Mouse (Mus musculus): ENCODE results near the gene Cldn13. TPM values are rescaled to one million over a fixed set of nuclear protein-coding genes. Genes with fewer than 3 reads are reported as not detected.

The Cldn13 gene
- polyA plus RNA-seq, 1 experiment from 2014 or later: 1.3 TPM

- Histone ChIP-seq H3K4me2 (no peak overlapping the region), H3K27ac (no peak overlapping the region), H3K4me1 (no peaks in the 10 kb centered on the region), H3K27me3 (0 out of 2 replicates have a peak, but pooled peaks cover 2% of the 10 kb centered on the region), H3K9me3 (no peaks in the 10 kb centered on the region), H3K4me3 (no peak overlapping the region), H3K9ac (no peak overlapping the region), H3K36me3 (no peaks in the 10 kb centered on the region)
- WGBS: 89% methylated on average over 4 of the region's 4 CpGs
- no peak for ATAC-seq (ENCODE audit: insufficient number of reproducible peaks, low FRiP score, low TSS enrichment, low read depth)
Measured at GRCm38 (mm10) chr5:134913753-134914152, 1.6 kb downstream of the Cldn13 start.

GRCm38 (mm10) chr5:134913352-134913751 lies 2.0 kb downstream of the Cldn13 start:
- H3K27me3 ChIP-seq: 0 out of 2 replicates have a peak, but pooled peaks cover 2% of the 10 kb centered on the region
- no peak overlapping the region for H3K4me3 ChIP-seq
- no peaks in the 10 kb centered on the region for H3K36me3 ChIP-seq
- ATAC-seq (ENCODE audit: insufficient number of reproducible peaks, low FRiP score, low TSS enrichment, low read depth): no peak
- no peaks in the 10 kb centered on the region for H3K4me1 ChIP-seq
- WGBS: 73% methylated on average over 3 of the region's 3 CpGs
- H3K9me3 ChIP-seq: no peaks in the 10 kb centered on the region
- H3K9ac ChIP-seq: no peak overlapping the region
- H3K4me2 ChIP-seq: no peak overlapping the region
- no peak overlapping the region for H3K27ac ChIP-seq

GRCm38 (mm10) chr5:134911901-134912300 lies 3.4 kb downstream of the Cldn13 start:
- Histone ChIP-seq H3K9me3 (no peaks in the 10 kb centered on the region), H3K4me3 (no peak overlapping the region), H3K27ac (no peak overlapping the region), H3K27me3 (0 out of 2 replicates have a peak, but pooled peaks cover 2% of the 10 kb centered on the region), H3K4me1 (0 out of 2 replicates have a peak, but pooled peaks cover 6% of the 10 kb centered on the region), H3K36me3 (no peaks in the 10 kb centered on the region), H3K4me2 (no peak overlapping the region), H3K9ac (no peak overlapping the region)
- ATAC-seq (ENCODE audit: insufficient number of reproducible peaks, low FRiP score, low TSS enrichment, low read depth): no peak
- WGBS: 85% methylated on average over 2 of the region's 2 CpGs

GRCm38 (mm10) chr5:134907135-134907534 lies 8.2 kb downstream of the Cldn13 start:
- no peak overlapping the region for H3K9ac ChIP-seq
- no peaks in the 10 kb centered on the region for H3K9me3 ChIP-seq
- no peak overlapping the region for H3K27ac ChIP-seq
- ATAC-seq (ENCODE audit: insufficient number of reproducible peaks, low FRiP score, low TSS enrichment, low read depth): peak; percentile 48
- 0 out of 2 replicates have a peak, but pooled peaks cover 2% of the 10 kb centered on the region for H3K27me3 ChIP-seq
- WGBS: under 1% methylated on average over 13 of the region's 13 CpGs
- no peak overlapping the region for H3K4me2 ChIP-seq
- 0 out of 2 replicates have a peak, but pooled peaks cover 9% of the 10 kb centered on the region for H3K4me1 ChIP-seq
- H3K36me3 ChIP-seq: no peaks in the 10 kb centered on the region
- H3K4me3 ChIP-seq: no peak overlapping the region

GRCm38 (mm10) chr5:134906633-134907032 lies 8.7 kb downstream of the Cldn13 start, which contains the start of gene Tmem270:
Gene Tmem270, minus strand, starts transcription at chr5:134906733.
- Histone ChIP-seq H3K36me3 (no peaks in the 10 kb centered on the region), H3K9me3 (no peaks in the 10 kb centered on the region), H3K9ac (no peak within 1 kb of the TSS), H3K27me3 (0 out of 2 replicates have a peak, but pooled peaks cover 2% of the 10 kb centered on the region), H3K4me2 (no peak within 1 kb of the TSS), H3K4me1 (peaks cover 13% of the 10 kb centered on the region), H3K27ac (no peak within 1 kb of the TSS), H3K4me3 (no peak within 1 kb of the TSS)
- no peak for ATAC-seq (ENCODE audit: insufficient number of reproducible peaks, low FRiP score, low TSS enrichment, low read depth)
- 87% methylated on average over 6 of the region's 6 CpGs for WGBS

GRCm38 (mm10) chr5:134901644-134902027 lies 13.7 kb downstream of the Cldn13 start:
- H3K27ac ChIP-seq: no peak overlapping the region
- H3K4me1 ChIP-seq: peaks cover 31% of the 10 kb centered on the region
- no peak overlapping the region for H3K4me3 ChIP-seq
- H3K27me3 ChIP-seq: no peaks in the 10 kb centered on the region
- 71% methylated on average over 8 of the region's 8 CpGs for WGBS
- H3K36me3 ChIP-seq: no peaks in the 10 kb centered on the region
- no peak overlapping the region for H3K9ac ChIP-seq
- no peaks in the 10 kb centered on the region for H3K9me3 ChIP-seq
- no peak for ATAC-seq (ENCODE audit: insufficient number of reproducible peaks, low FRiP score, low TSS enrichment, low read depth)
- H3K4me2 ChIP-seq: no peak overlapping the region

GRCm38 (mm10) chr5:134901012-134901643 lies 14.2 kb downstream of the Cldn13 start:
- Histone ChIP-seq H3K9ac (no peak overlapping the region), H3K27me3 (no peaks in the 10 kb centered on the region), H3K27ac (no peak overlapping the region), H3K4me1 (peaks cover 34% of the 10 kb centered on the region), H3K36me3 (no peaks in the 10 kb centered on the region), H3K9me3 (no peaks in the 10 kb centered on the region), H3K4me3 (no peak overlapping the region), H3K4me2 (no peak overlapping the region)
- ATAC-seq (ENCODE audit: insufficient number of reproducible peaks, low FRiP score, low TSS enrichment, low read depth): peak; percentile 58
- WGBS: 23% methylated on average over 12 of the region's 12 CpGs

- no peak overlapping the region for H3K9ac ChIP-seq
- no peak for ATAC-seq (ENCODE audit: insufficient number of reproducible peaks, low FRiP score, low TSS enrichment, low read depth)
- H3K27me3 ChIP-seq: no peaks in the 10 kb centered on the region
- peak overlapping the region; percentile 43; the same call in 1 of the 2 replicates for H3K27ac ChIP-seq
- H3K4me3 ChIP-seq: no peak overlapping the region
- no peak overlapping the region for H3K4me2 ChIP-seq
- no peaks in the 10 kb centered on the region for H3K9me3 ChIP-seq
- 49% methylated on average over 17 of the region's 17 CpGs for WGBS
- H3K36me3 ChIP-seq: no peaks in the 10 kb centered on the region
- H3K4me1 ChIP-seq: peaks cover 51% of the 10 kb centered on the region
Measured at GRCm38 (mm10) chr5:134897596-134897995, 17.7 kb downstream of the Cldn13 start.

GRCm38 (mm10) chr5:134896965-134897364 lies 18.4 kb downstream of the Cldn13 start:
- ATAC-seq (ENCODE audit: insufficient number of reproducible peaks, low FRiP score, low TSS enrichment, low read depth): no peak
- Histone ChIP-seq H3K4me2 (no peak overlapping the region), H3K4me1 (peaks cover 48% of the 10 kb centered on the region), H3K27me3 (no peaks in the 10 kb centered on the region), H3K36me3 (no peaks in the 10 kb centered on the region), H3K9me3 (no peaks in the 10 kb centered on the region), H3K27ac (no peak overlapping the region), H3K4me3 (no peak overlapping the region), H3K9ac (no peak overlapping the region)
- 69% methylated on average over 8 of the region's 8 CpGs for WGBS

GRCm38 (mm10) chr5:134895291-134895690 lies 20.0 kb downstream of the Cldn13 start:
- Histone ChIP-seq H3K4me1 (peaks cover 43% of the 10 kb centered on the region), H3K27me3 (no peaks in the 10 kb centered on the region), H3K27ac (peak overlapping the region; percentile 47), H3K4me3 (no peak overlapping the region), H3K9ac (no peak overlapping the region), H3K4me2 (no peak overlapping the region), H3K9me3 (no peaks in the 10 kb centered on the region), H3K36me3 (no peaks in the 10 kb centered on the region)
- WGBS: 11% methylated on average over 8 of the region's 8 CpGs
- peak; percentile 77 for ATAC-seq (ENCODE audit: insufficient number of reproducible peaks, low FRiP score, low TSS enrichment, low read depth)

GRCm38 (mm10) chr5:134892717-134893116 lies 22.6 kb downstream of the Cldn13 start:
- Histone ChIP-seq H3K4me1 (peaks cover 37% of the 10 kb centered on the region), H3K4me2 (no peak overlapping the region), H3K4me3 (no peak overlapping the region), H3K27me3 (no peaks in the 10 kb centered on the region), H3K27ac (no peak overlapping the region), H3K9me3 (no peaks in the 10 kb centered on the region), H3K36me3 (no peaks in the 10 kb centered on the region), H3K9ac (no peak overlapping the region)
- ATAC-seq (ENCODE audit: insufficient number of reproducible peaks, low FRiP score, low TSS enrichment, low read depth): no peak
- 83% methylated on average over 5 of the region's 5 CpGs for WGBS

- WGBS: 80% methylated on average over 8 of the region's 8 CpGs
- no peaks in the 10 kb centered on the region for H3K27me3 ChIP-seq
- H3K36me3 ChIP-seq: no peaks in the 10 kb centered on the region
- H3K9ac ChIP-seq: no peak overlapping the region
- H3K9me3 ChIP-seq: no peaks in the 10 kb centered on the region
- H3K27ac ChIP-seq: peak overlapping the region; percentile 22; the same call in 1 of the 2 replicates
- no peak overlapping the region for H3K4me3 ChIP-seq
- no peak overlapping the region for H3K4me2 ChIP-seq
- ATAC-seq (ENCODE audit: insufficient number of reproducible peaks, low FRiP score, low TSS enrichment, low read depth): no peak
- H3K4me1 ChIP-seq: peaks cover 25% of the 10 kb centered on the region
Measured at GRCm38 (mm10) chr5:134891552-134891951, 23.8 kb downstream of the Cldn13 start.
